Mouse (Mus musculus): ENCODE measurements at regions not wholly inside any gene's neighbourhood (a gene's known extent, or its start where the extent isn't known, plus 50 kb on each side); places are given as distances from the start of the nearest gene placed in this dataset.

GRCm38 (mm10) chr8:30547820-30548219, 2880.7 kb upstream of the 5930422O12Rik start:
- 8% methylated on average over 2 of the region's 2 CpGs for WGBS
- Histone ChIP-seq H3K27ac (ENCODE audit: insufficient read depth, low read length) (no peak overlapping the region), H3K4me3 (replicated peaks; ENCODE audit: insufficient read depth, low read depth, low read length) (no peak overlapping the region), H3K4me1 (ENCODE audit: control insufficient read depth, insufficient read depth, low read length) (no peaks in the 10 kb centered on the region), H3K27me3 (ENCODE audit: control insufficient read depth, insufficient read depth, low read length) (no peaks in the 10 kb centered on the region)
- TF ChIP-seq POLR2A (IDR thresholded peaks at IDR 0.05; ENCODE audit: borderline replicate concordance, insufficient read depth, low read length) (no peak), CTCF (IDR thresholded peaks at IDR 0.05; ENCODE audit: borderline replicate concordance, insufficient read depth, low read depth, low read length) (no peak)
- DNase-seq: no peak

- no peaks in the 10 kb centered on the region for H3K27me3 ChIP-seq (ENCODE audit: control insufficient read depth, insufficient read depth, low read length)
- TF ChIP-seq POLR2A (IDR thresholded peaks at IDR 0.05; ENCODE audit: borderline replicate concordance, insufficient read depth, low read length) (no peak), CTCF (IDR thresholded peaks at IDR 0.05; ENCODE audit: borderline replicate concordance, insufficient read depth, low read depth, low read length) (no peak)
- no peak overlapping the region for H3K4me3 ChIP-seq (replicated peaks; ENCODE audit: insufficient read depth, low read depth, low read length)
- no peaks in the 10 kb centered on the region for H3K4me1 ChIP-seq (ENCODE audit: control insufficient read depth, insufficient read depth, low read length)
- 42% methylated on average over 1 of the region's 1 CpGs for WGBS
- H3K27ac ChIP-seq (ENCODE audit: insufficient read depth, low read length): no peak overlapping the region
- DNase-seq: no peak
Observed at GRCm38 (mm10) chr8:30551051-30551450, 2877.5 kb upstream of the 5930422O12Rik start.

GRCm38 (mm10) chr8:30557429-30557828, 2871.1 kb upstream of the 5930422O12Rik start:
- no peak overlapping the region for H3K4me3 ChIP-seq (replicated peaks; ENCODE audit: insufficient read depth, low read depth, low read length)
- no peak for TF ChIP-seq POLR2A (IDR thresholded peaks at IDR 0.05; ENCODE audit: borderline replicate concordance, insufficient read depth, low read length)
- no peak for TF ChIP-seq CTCF (IDR thresholded peaks at IDR 0.05; ENCODE audit: borderline replicate concordance, insufficient read depth, low read depth, low read length)
- H3K4me1 ChIP-seq (ENCODE audit: control insufficient read depth, insufficient read depth, low read length): no peaks in the 10 kb centered on the region
- no peaks in the 10 kb centered on the region for H3K27me3 ChIP-seq (ENCODE audit: control insufficient read depth, insufficient read depth, low read length)
- no peak overlapping the region for H3K27ac ChIP-seq (ENCODE audit: insufficient read depth, low read length)
- DNase-seq: no peak

- no peak for DNase-seq
- WGBS: 50% methylated on average over 8 of the region's 8 CpGs
- Histone ChIP-seq H3K4me1 (ENCODE audit: control insufficient read depth, insufficient read depth, low read length) (no peaks in the 10 kb centered on the region), H3K27ac (ENCODE audit: insufficient read depth, low read length) (no peak overlapping the region), H3K27me3 (ENCODE audit: control insufficient read depth, insufficient read depth, low read length) (no peaks in the 10 kb centered on the region), H3K4me3 (replicated peaks; ENCODE audit: insufficient read depth, low read depth, low read length) (no peak overlapping the region)
- TF ChIP-seq CTCF (IDR thresholded peaks at IDR 0.05; ENCODE audit: borderline replicate concordance, insufficient read depth, low read depth, low read length): no peak
- no peak for TF ChIP-seq POLR2A (IDR thresholded peaks at IDR 0.05; ENCODE audit: borderline replicate concordance, insufficient read depth, low read length)
Observed at GRCm38 (mm10) chr8:30561323-30562207, 2866.9 kb upstream of the 5930422O12Rik start.

- TF ChIP-seq POLR2A (IDR thresholded peaks at IDR 0.05; ENCODE audit: borderline replicate concordance, insufficient read depth, low read length): no peak
- TF ChIP-seq CTCF (IDR thresholded peaks at IDR 0.05; ENCODE audit: borderline replicate concordance, insufficient read depth, low read depth, low read length): no peak
- Histone ChIP-seq H3K27ac (ENCODE audit: insufficient read depth, low read length) (no peak overlapping the region), H3K4me1 (ENCODE audit: control insufficient read depth, insufficient read depth, low read length) (no peaks in the 10 kb centered on the region), H3K27me3 (ENCODE audit: control insufficient read depth, insufficient read depth, low read length) (no peaks in the 10 kb centered on the region), H3K4me3 (replicated peaks; ENCODE audit: insufficient read depth, low read depth, low read length) (no peak overlapping the region)
- WGBS: 76% methylated on average over 3 of the region's 3 CpGs
- DNase-seq: no peak
Observed at GRCm38 (mm10) chr8:30569799-30570198, 2858.7 kb upstream of the 5930422O12Rik start.

GRCm38 (mm10) chr8:30570547-30570946, 2858.0 kb upstream of the 5930422O12Rik start:
- no peak overlapping the region for H3K27ac ChIP-seq (ENCODE audit: insufficient read depth, low read length)
- no peak overlapping the region for H3K4me3 ChIP-seq (replicated peaks; ENCODE audit: insufficient read depth, low read depth, low read length)
- DNase-seq: no peak
- WGBS: 48% methylated on average over 5 of the region's 5 CpGs
- TF ChIP-seq POLR2A (IDR thresholded peaks at IDR 0.05; ENCODE audit: borderline replicate concordance, insufficient read depth, low read length) (no peak), CTCF (IDR thresholded peaks at IDR 0.05; ENCODE audit: borderline replicate concordance, insufficient read depth, low read depth, low read length) (no peak)
- H3K4me1 ChIP-seq (ENCODE audit: control insufficient read depth, insufficient read depth, low read length): no peaks in the 10 kb centered on the region
- no peaks in the 10 kb centered on the region for H3K27me3 ChIP-seq (ENCODE audit: control insufficient read depth, insufficient read depth, low read length)

GRCm38 (mm10) chr8:30587508-30587907, 2841.0 kb upstream of the 5930422O12Rik start:
- no peak for TF ChIP-seq POLR2A (IDR thresholded peaks at IDR 0.05; ENCODE audit: borderline replicate concordance, insufficient read depth, low read length)
- TF ChIP-seq CTCF (IDR thresholded peaks at IDR 0.05; ENCODE audit: borderline replicate concordance, insufficient read depth, low read depth, low read length): no peak
- Histone ChIP-seq H3K4me3 (replicated peaks; ENCODE audit: insufficient read depth, low read depth, low read length) (no peak overlapping the region), H3K27ac (ENCODE audit: insufficient read depth, low read length) (no peak overlapping the region), H3K4me1 (ENCODE audit: control insufficient read depth, insufficient read depth, low read length) (no peaks in the 10 kb centered on the region), H3K27me3 (ENCODE audit: control insufficient read depth, insufficient read depth, low read length) (no peaks in the 10 kb centered on the region)
- DNase-seq: no peak
- WGBS: 90% methylated on average over 5 of the region's 5 CpGs

GRCm38 (mm10) chr8:30602421-30602820, 2826.1 kb upstream of the 5930422O12Rik start:
- H3K27ac ChIP-seq (ENCODE audit: insufficient read depth, low read length): no peak overlapping the region
- TF ChIP-seq CTCF (IDR thresholded peaks at IDR 0.05; ENCODE audit: borderline replicate concordance, insufficient read depth, low read depth, low read length) (no peak), POLR2A (IDR thresholded peaks at IDR 0.05; ENCODE audit: borderline replicate concordance, insufficient read depth, low read length) (no peak)
- no peaks in the 10 kb centered on the region for H3K27me3 ChIP-seq (ENCODE audit: control insufficient read depth, insufficient read depth, low read length)
- DNase-seq: no peak
- WGBS: no CpG with 5 or more reads among the region's 1 CpGs
- H3K4me3 ChIP-seq (replicated peaks; ENCODE audit: insufficient read depth, low read depth, low read length): no peak overlapping the region
- H3K4me1 ChIP-seq (ENCODE audit: control insufficient read depth, insufficient read depth, low read length): no peaks in the 10 kb centered on the region
